Mouse (Mus musculus) megakaryocyte, embryonic 14.5 days (primary cell): ENCODE data around the gene Dock2.

Experiments
- FLI1 ChIP-seq: IDR thresholded peaks from 2 replicates; pipeline ENCODE4 v1.6.1; 2012; ENCODE audit warnings: low read length, inconsistent platforms, mixed read lengths
- GATA1 ChIP-seq: IDR thresholded peaks from 3 replicates; pipeline ENCODE4 v1.6.1; 2012; ENCODE audit warnings: mixed read lengths, low read length, inconsistent platforms, borderline replicate concordance

DNA sequence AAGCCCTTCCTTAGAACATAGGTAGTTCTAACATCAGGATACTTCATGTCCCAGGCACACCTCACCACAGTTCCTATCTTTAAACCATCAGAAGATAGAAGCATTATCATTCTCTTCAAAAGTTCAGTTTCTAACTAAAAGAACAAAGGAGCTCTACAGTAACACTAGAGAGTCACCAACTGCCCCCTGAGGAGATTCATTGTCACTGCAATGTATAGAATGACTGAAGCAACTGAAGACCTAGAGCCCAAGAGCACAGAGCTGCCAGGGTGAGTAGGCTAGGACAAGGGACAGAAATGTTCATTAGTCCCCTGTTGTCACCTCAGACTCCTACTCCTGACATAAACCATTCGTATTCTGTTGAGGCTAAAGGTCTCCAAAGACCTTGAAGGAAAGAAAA lies 316.6 kb downstream of the Dock2 start:
- TF ChIP-seq GATA1 = no peak
- no peak for TF ChIP-seq FLI1
